Mouse (Mus musculus): ENCODE results near the gene Lgals3.
A peak's percentile ranks its signal among the peaks of the same experiment; 100 is the strongest.

Lgals3 gene

GRCm38 (mm10) chr14:47370790-47371189 is 3.2 kb downstream of the Lgals3 start:
- no peak for DNase-seq (ENCODE audit: low spot score)

- no peak for DNase-seq (ENCODE audit: low spot score)
These were observed 4.1 kb downstream of the Lgals3 start for GRCm38 (mm10) chr14:47371689-47372088.

GRCm38 (mm10) chr14:47373728-47374678 is 6.5 kb downstream of the Lgals3 start:
- no peak for DNase-seq (ENCODE audit: low spot score)

- DNase-seq (ENCODE audit: low spot score): no peak
These were observed 9.0 kb downstream of the Lgals3 start for GRCm38 (mm10) chr14:47376526-47376925.

- DNase-seq (ENCODE audit: low spot score): no peak
These were observed 10.8 kb downstream of the Lgals3 start for GRCm38 (mm10) chr14:47378336-47378735.

GRCm38 (mm10) chr14:47383911-47384310 is 16.4 kb downstream of the Lgals3 start:
- no peak for DNase-seq (ENCODE audit: low spot score)

- no peak for DNase-seq (ENCODE audit: low spot score)
These were observed 17.1 kb downstream of the Lgals3 start for GRCm38 (mm10) chr14:47384653-47385052.

- DNase-seq (ENCODE audit: low spot score): no peak
These were observed 18.6 kb downstream of the Lgals3 start for GRCm38 (mm10) chr14:47386125-47386524.

GRCm38 (mm10) chr14:47393354-47394094 is 26.0 kb downstream of the Lgals3 start:
- DNase-seq (ENCODE audit: low spot score): no peak

GRCm38 (mm10) chr14:47395007-47395406 is 27.5 kb downstream of the Lgals3 start:
- DNase-seq (ENCODE audit: low spot score): no peak

- no peak for DNase-seq (ENCODE audit: low spot score)
These were observed 28.0 kb downstream of the Lgals3 start for GRCm38 (mm10) chr14:47395462-47396026.

- peak; percentile 31 for DNase-seq (ENCODE audit: low spot score)
These were observed 28.7 kb downstream of the Lgals3 start for GRCm38 (mm10) chr14:47396165-47396652.

GRCm38 (mm10) chr14:47402735-47403134 is 35.2 kb downstream of the Lgals3 start:
- DNase-seq (ENCODE audit: low spot score): no peak

GRCm38 (mm10) chr14:47406000-47406399 is 38.4 kb downstream of the Lgals3 start:
- no peak for DNase-seq (ENCODE audit: low spot score)

GRCm38 (mm10) chr14:47417346-47417745 is 49.8 kb downstream of the Lgals3 start:
- no peak for DNase-seq (ENCODE audit: low spot score)

GRCm38 (mm10) chr14:47417775-47418665 is 50.5 kb downstream of the Lgals3 start, which contains the start of gene Dlgap5:
Gene Dlgap5, minus strand, starts transcription at chr14:47418407.
- peak; percentile 80 for DNase-seq (ENCODE audit: low spot score)

- no peak for DNase-seq (ENCODE audit: low spot score)
These were observed 51.1 kb downstream of the Lgals3 start for GRCm38 (mm10) chr14:47418666-47418991.

GRCm38 (mm10) chr14:47419034-47419625 is 51.6 kb downstream of the Lgals3 start:
- no peak for DNase-seq (ENCODE audit: low spot score)

GRCm38 (mm10) chr14:47419723-47420276 is 52.2 kb downstream of the Lgals3 start:
- DNase-seq (ENCODE audit: low spot score): no peak

- DNase-seq (ENCODE audit: low spot score): no peak
These were observed 54.1 kb downstream of the Lgals3 start for GRCm38 (mm10) chr14:47421606-47422005.

GRCm38 (mm10) chr14:47422466-47422865 is 54.9 kb downstream of the Lgals3 start:
- no peak for DNase-seq (ENCODE audit: low spot score)
